Mouse (Mus musculus): Measurements from ENCODE around the gene Rapgef4. TPM values are rescaled to one million over a fixed set of nuclear protein-coding genes. Genes with fewer than 3 reads are reported as not detected.

Rapgef4 gene
- polyA plus RNA-seq, 1 experiment: 555 TPM

- Histone ChIP-seq H3K27ac (ENCODE audit: insufficient read depth, low read length) (no peak overlapping the region), H3K4me1 (ENCODE audit: control insufficient read depth, insufficient read depth, low read length) (no peaks in the 10 kb centered on the region), H3K4me3 (ENCODE audit: insufficient read depth, low read length) (no peak overlapping the region)
- TF ChIP-seq POLR2A (IDR thresholded peaks at IDR 0.05; ENCODE audit: extremely low read depth, insufficient read depth, low read length) (no peak), CTCF (IDR thresholded peaks at IDR 0.05; ENCODE audit: extremely low read depth, insufficient read depth, low read length) (no peak)
Observed at GRCm38 (mm10) chr2:72301194-72301916, 320.3 kb downstream of the Rapgef4 start.

- Histone ChIP-seq H3K4me3 (ENCODE audit: insufficient read depth, low read length) (no peak overlapping the region), H3K27ac (ENCODE audit: insufficient read depth, low read length) (no peak overlapping the region), H3K4me1 (ENCODE audit: control insufficient read depth, insufficient read depth, low read length) (no peaks in the 10 kb centered on the region)
- TF ChIP-seq POLR2A (IDR thresholded peaks at IDR 0.05; ENCODE audit: extremely low read depth, insufficient read depth, low read length) (no peak), CTCF (IDR thresholded peaks at IDR 0.05; ENCODE audit: extremely low read depth, insufficient read depth, low read length) (no peak)
Observed at GRCm38 (mm10) chr2:72305738-72306137, 324.7 kb downstream of the Rapgef4 start.

Other genes with a start within 250 kb of the Rapgef4 start
- 23.1 and 24.2 TPM in 2 replicates for gene Itga6, start 235.6 kb upstream of the Rapgef4 start, polyA plus RNA-seq (2012; rRNA removed)
- gene Pdk1, start 108.0 kb upstream of the Rapgef4 start, polyA plus RNA-seq (2012; rRNA removed): 31.7 and 33.4 TPM in 2 replicates